Mouse (Mus musculus) kidney, adult 2 months (tissue): ENCODE measurements around the gene Klf8.

Experiments
- CTCF ChIP-seq: fragments of 200-500 bp; conservative IDR thresholded peaks from 2 replicates; pipeline ENCODE4 v1.5.1; 2011; ENCODE audit warnings: low read depth, mild to moderate bottlenecking, control low read depth, low read length, moderate library complexity, mixed read lengths; ENCODE audit not compliant: insufficient read depth, insufficient read length
- POLR2A ChIP-seq: fragments of 200-500 bp; IDR thresholded peaks from one replicate; pipeline ENCODE4 v1.6.1; 2011; ENCODE audit warnings: low read depth, low read length, control low read depth

DNA sequence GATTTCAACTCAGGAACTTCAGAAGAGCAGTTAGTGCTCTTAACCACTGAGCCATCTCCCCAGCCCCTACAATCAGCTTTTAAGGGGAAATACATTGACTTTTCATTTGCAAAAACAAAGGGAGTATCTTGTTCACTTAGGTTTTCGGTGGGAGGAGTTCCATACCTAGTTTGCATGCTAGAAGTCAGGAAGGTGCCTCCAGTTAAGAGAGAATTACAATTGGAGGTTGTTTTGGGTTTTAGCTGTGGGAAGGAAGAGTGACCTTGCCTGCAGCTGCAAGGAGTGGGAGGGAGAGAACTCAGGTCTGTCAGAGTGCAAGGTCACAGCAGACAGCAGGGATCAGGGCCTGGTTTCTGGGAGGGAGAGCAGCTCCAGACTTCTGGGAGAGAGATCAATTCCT lies 26.2 kb upstream of the Klf8 start:
- TF ChIP-seq CTCF (no peak), POLR2A (no peak)
